Mouse (Mus musculus) megakaryocyte, embryonic 14.5 days (primary cell): Measurements from ENCODE around the gene Paxip1.

Source experiments
- FLI1 ChIP-seq: IDR thresholded peaks from 2 replicates; pipeline ENCODE4 v1.6.1; 2012; ENCODE audit warnings: low read length, inconsistent platforms, mixed read lengths
- GATA1 ChIP-seq: IDR thresholded peaks from 3 replicates; pipeline ENCODE4 v1.6.1; 2012; ENCODE audit warnings: mixed read lengths, low read length, inconsistent platforms, borderline replicate concordance

- TF ChIP-seq GATA1 (no peak), FLI1 (no peak)
Observed at GRCm38 (mm10) chr5:27767948-27768347, 23.5 kb downstream of the Paxip1 start.
